ENCODE assay signal across 9 mouse cellular contexts in the genomic region with DNA sequence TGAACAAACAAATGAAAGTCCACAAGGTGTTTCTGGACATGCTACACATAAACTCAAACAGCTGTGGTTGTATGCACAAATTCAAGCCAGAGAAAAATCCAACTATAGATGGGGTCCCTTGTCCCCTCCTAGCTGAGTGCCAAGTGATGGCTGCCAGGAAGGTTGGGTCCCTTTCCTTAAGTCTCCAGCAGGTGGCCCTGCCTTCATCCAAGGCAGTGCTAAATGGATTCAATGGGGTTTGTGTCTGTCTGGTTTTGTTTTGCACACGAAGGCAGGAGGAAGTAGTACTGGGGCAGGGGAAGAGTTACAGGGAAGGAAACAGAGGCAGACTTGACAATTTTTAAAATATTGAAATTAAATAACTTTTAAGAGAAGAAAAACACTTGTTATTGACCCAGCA. TPM values are rescaled to one million over a fixed set of nuclear protein-coding genes. Genes with fewer than 3 reads are reported as not detected.
DNase-seq lines count a peak whose midpoint lies in the region; ATAC-seq lines count a peak whose summit lies in the region.
"Had no signal": no experiment of that assay in that cellular context is flagged by ENCODE, and none has a peak within 500 bp of the region (broad histone marks: within the 10 kb centered on the region; RNA-seq: fewer than 3 reads in every experiment).

No protein-coding gene starts in this region.

- H3K4me3 ChIP-seq in hindbrain, embryonic 11.5 days (ENCODE audit: low read depth, low read length): no peak overlapping the region
- H3K4me3 ChIP-seq in hindbrain, embryonic 16.5 days (ENCODE audit: low read length): no peak overlapping the region
- H3K4me3 ChIP-seq: limb, embryonic 15.5 days had no signal

- no peak for ATAC-seq in hindbrain, embryonic 11.5 days (ENCODE audit: low FRiP score)
- ATAC-seq in hindbrain, embryonic 16.5 days: no peak
- ATAC-seq in inflammation-experienced regulatory T-cells, adult 6 months: peak; percentile 61

- intact Hi-C loops in left cerebral cortex, postnatal 10 days (cut with DNase I): loop anchor here (10.0 kb wide), 1 partner anchor 128 kb away; no protein-coding TSS in a partner anchor

- whole genome bisulfite sequencing in hindbrain, embryonic 11.5 days: 0% methylated on average over 1 of the region's 1 CpGs
- 0% methylated on average over 1 of the region's 1 CpGs for WGBS in hindbrain, embryonic 16.5 days

- H3K4me1 ChIP-seq in hindbrain, embryonic 11.5 days (replicated peaks; ENCODE audit: control insufficient read depth, insufficient read depth, low read length): no peaks in the 10 kb centered on the region
- H3K4me1 ChIP-seq in hindbrain, embryonic 16.5 days (ENCODE audit: control insufficient read depth, insufficient read depth, low read depth, low read length): no peaks in the 10 kb centered on the region
- H3K4me1 ChIP-seq: limb, embryonic 15.5 days had no signal

- H3K27me3 ChIP-seq in hindbrain, embryonic 11.5 days (ENCODE audit: control insufficient read depth, insufficient read depth, low read length): no peaks in the 10 kb centered on the region
- H3K27me3 ChIP-seq in hindbrain, embryonic 16.5 days (replicated peaks; ENCODE audit: control insufficient read depth, insufficient read depth, low read length): no peaks in the 10 kb centered on the region
- H3K27me3 ChIP-seq: limb, embryonic 15.5 days had no signal

- H3K36me3 ChIP-seq in hindbrain, embryonic 11.5 days (ENCODE audit: control insufficient read depth, insufficient read depth, low read length): no peaks in the 10 kb centered on the region
- no peaks in the 10 kb centered on the region for H3K36me3 ChIP-seq in hindbrain, embryonic 16.5 days (ENCODE audit: control insufficient read depth, insufficient read depth, low read length)
- H3K36me3 ChIP-seq: limb, embryonic 15.5 days had no signal

- peak; percentile 34 for DNase-seq in hindbrain, embryonic 11.5 days (ENCODE audit: low spot score)
- peak; percentile 45 for DNase-seq in 416B (ENCODE audit: low read depth)
- peak; percentile 39 for DNase-seq in NIH3T3 (ENCODE audit: low read depth)
- DNase-seq in c-Kit-positive CD71-positive TER-119-positive erythroid progenitor cells, embryonic 14.5 days (ENCODE audit: low spot score): no peak
- DNase-seq in left cerebral cortex, postnatal 10 days (ENCODE audit: extremely low spot score in 1 of 2, low spot score in 2 of 2): no peak
- no peak for DNase-seq in right cerebral cortex, postnatal 4 days

- no peak overlapping the region for H3K9ac ChIP-seq in hindbrain, embryonic 11.5 days (ENCODE audit: low read depth, low read length)
- H3K9ac ChIP-seq in hindbrain, embryonic 16.5 days (ENCODE audit: low read depth, low read length): no peak overlapping the region
- H3K9ac ChIP-seq: limb, embryonic 15.5 days had no signal

- H3K27ac ChIP-seq in hindbrain, embryonic 11.5 days (ENCODE audit: low read depth, low read length): no peak overlapping the region
- no peak overlapping the region for H3K27ac ChIP-seq in hindbrain, embryonic 16.5 days (ENCODE audit: low read depth, low read length)
- H3K27ac ChIP-seq: limb, embryonic 15.5 days had no signal

- H3K4me2 ChIP-seq in hindbrain, embryonic 11.5 days (replicated peaks; ENCODE audit: low read depth, low read length): no peak overlapping the region
- H3K4me2 ChIP-seq in hindbrain, embryonic 16.5 days (ENCODE audit: low read length): no peak overlapping the region
- H3K4me2 ChIP-seq: limb, embryonic 15.5 days had no signal

- no peaks in the 10 kb centered on the region for H3K9me3 ChIP-seq in hindbrain, embryonic 11.5 days (ENCODE audit: control insufficient read depth, low read length)
- H3K9me3 ChIP-seq in hindbrain, embryonic 16.5 days (ENCODE audit: control insufficient read depth, low read length): no peaks in the 10 kb centered on the region
- H3K9me3 ChIP-seq: limb, embryonic 15.5 days had no signal

RNA-seq across cellular contexts. Expression of gene Arhgap20, which starts 12.0 kb away (rescaled TPM):
- 5.0 and 7.8 TPM in 2 replicates for polyA plus RNA-seq in hindbrain, embryonic 11.5 days (2014; fragmentation: Nextera tagmentation; extraction: Ambion mirVana)
- 22.6 and 23.5 TPM in 2 replicates for polyA plus RNA-seq in hindbrain, embryonic 16.5 days (2015; fragmentation: Nextera tagmentation; extraction: Ambion mirVana)
- 1 to 10 TPM in 1 of 3 experiments, under 1 TPM in 1, not detected in 1; 0.99 to 1.4 TPM for polyA plus RNA-seq in inflammation-experienced regulatory T-cells, adult 6 months (2017; shearing (Covaris generic))
- 10 to 100 TPM; 97.1 to 98.7 TPM for total RNA-seq in left cerebral cortex, postnatal 10 days (2021)

Comparison
In these comparisons a context has a peak if more than half of its experiments do, and no peak if none do; other contexts are left out.
1. DNase-seq: peak in hindbrain, embryonic 11.5 days (single experiment), 416B (single experiment) and NIH3T3 (single experiment); none in c-Kit-positive CD71-positive TER-119-positive erythroid progenitor cells, embryonic 14.5 days (single experiment), left cerebral cortex, postnatal 10 days (0 of 2) and right cerebral cortex, postnatal 4 days (single experiment).